Mouse (Mus musculus) heart, adult 9 months (tissue): ENCODE measurements at regions not wholly inside any gene's neighbourhood (a gene's known extent, or its start where the extent isn't known, plus 50 kb on each side); places are given as distances from the start of the nearest gene placed in this dataset.
"Not testable (repeated sequence)": the region's sequence is repeated elsewhere in the genome, so short reads cannot be mapped to it uniquely, and the experiment has no call there.

Experiments used
- DNase-seq, 2 experiments: peaks; one replicate each; pipeline ENCODE4 v3.0.0; 2022; ENCODE audit warnings: low spot score in 2 of 2

DNA sequence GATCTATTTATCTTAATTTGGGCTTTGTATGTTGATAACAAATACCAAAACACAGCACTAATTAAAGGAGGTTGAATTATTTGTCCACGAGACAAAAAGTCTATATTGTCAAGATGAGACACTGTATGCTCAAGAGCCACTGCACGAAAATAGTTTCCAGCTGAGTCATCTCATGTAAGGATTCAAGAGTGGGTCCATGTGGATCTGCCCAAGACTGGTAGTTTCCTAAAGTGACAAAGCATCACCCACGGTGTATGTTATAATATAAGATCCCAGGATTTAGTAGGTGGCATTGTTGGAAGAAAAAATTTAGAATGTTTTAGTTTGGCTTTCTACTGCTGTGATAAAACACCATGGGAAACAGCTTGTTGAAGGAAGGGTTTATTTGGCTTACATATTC, 428.2 kb downstream of the Arl6ip6 start:
- no peak for DNase-seq

DNA sequence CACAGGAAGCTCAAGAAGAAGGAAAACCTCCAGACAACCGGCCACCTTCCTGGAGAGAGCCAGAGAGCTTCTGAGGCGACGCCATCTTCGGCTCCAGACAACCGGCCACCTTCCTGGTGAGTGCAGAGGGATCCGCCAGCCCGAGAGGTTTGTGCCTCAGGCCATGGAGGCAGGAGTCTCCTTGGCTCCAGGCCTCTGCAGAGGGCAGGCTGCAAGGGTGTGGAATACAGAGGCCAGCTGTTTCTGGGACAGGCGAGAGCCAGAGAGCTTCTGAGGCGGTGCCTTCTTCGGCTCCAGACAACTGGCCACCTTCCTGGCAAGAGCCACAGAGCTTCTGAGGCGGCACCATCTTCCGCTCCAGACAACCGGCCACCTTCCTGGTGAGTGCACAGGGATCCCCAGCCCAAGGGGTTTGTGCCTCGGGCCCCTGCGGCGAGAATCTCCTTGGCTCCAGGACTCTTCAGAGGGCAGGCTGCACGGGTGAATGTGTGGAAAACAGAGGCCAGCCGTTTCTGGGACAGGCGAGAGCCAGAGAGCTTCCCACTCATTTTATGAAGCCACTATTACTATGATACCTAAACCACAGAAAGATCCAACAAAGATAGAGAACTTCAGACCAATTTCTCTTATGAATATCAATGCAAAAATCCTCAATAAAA, 441.4 kb downstream of the Arl6ip6 start:
- not testable (repeated sequence) for DNase-seq

DNA sequence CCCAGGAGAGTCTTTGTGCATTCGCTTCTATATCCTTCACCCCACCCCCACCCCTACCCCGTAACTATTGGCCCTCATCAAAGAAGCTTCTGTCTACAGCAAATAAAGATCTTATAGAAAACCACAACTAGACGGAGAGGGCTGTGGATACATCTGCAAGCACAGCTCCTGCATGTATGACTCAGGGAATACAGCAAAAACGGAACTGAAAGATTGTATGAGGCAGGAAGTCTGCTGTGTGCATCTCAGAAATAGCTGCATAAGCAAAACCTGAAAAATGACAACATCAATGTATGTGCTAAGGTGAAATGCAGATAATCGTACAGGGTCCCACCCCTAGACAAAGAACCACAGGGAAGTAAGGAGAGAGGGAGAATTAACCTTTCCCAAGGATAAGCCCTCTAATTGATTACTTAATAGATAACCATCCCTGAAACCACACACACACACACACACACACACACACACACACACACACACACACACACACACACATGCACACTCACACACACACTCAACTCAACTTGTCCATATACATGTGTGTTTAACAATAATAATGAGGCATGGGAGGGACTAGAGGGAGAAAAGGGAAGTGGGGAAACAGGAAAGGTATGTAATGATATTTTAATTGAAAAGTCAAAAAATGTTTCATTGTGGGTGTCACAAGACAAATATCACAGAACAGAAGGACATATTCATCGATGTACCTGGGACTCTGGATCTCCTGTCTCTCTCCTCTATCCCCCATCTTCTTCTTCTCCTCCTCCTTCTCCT, 416.6 kb downstream of the Rprm start:
- no peak for DNase-seq

DNA sequence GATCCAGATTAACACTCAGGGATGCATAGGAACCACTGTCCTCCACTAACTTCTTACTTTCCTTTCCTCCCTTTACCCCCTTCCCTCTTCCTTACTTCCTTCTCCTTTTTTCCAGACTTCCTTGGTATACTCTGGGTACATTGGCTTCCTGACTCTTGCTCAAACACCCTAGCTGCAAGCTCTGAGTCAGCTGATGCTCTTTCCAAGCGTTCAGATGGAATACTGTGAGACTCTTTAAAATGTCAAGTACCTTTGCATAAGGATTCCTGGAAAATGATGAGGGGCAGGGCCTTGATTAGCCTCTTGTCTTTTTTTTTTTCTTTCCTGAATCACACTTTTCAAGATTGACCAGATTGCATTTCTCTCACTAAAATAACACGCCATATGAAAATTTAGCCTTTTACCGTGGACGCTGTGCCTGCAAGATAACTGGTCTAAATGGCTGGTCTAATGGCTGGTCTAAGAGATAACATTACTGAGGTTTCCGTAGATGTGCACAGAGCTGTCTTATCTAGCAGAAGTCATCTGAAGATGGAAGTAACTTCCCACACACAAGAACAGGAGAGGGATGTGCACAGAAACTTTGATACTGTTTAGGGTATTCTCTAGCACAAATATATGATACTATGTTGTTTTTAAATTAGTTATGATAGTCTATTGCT, 404.9 kb downstream of the Rprm start:
- DNase-seq: no peak

DNA sequence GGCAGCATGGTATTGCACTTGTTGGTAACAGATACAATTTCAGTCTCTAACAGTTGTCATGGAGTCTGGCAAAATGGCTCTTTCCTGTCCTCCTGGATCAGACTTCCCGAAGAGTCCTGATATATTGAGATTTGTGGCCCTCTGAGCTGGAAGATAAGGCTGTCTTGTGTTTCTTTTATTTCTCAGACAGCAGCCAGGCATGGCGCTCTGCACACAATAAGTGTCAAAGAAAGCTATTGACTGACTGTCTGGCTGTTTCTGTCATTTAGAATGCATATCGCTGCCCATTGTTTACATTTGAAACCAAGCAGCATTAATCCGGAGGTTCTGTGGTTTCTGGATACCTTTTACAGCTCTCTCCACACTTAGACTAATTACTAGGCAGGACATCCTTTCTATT, 402.8 kb downstream of the Rprm start:
- no peak for DNase-seq

DNA sequence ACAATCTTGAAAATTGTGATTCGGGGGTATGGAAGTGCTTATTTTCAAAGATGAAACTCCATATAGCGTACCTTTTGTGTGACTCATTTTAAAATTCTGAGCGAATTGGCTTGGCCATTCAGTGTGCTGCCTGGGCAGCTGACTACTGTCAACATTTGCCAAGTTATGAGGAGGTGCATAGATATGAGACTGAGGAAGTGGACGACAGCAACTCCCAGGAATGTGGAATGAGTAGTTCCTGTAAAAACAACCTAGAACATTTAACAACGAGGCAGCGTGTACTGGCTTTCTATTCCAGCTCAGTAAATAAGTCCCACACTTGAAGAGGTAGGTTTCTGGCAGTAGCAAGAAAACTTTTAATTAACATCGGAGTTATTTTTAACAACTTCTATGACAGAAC, 398.1 kb downstream of the Rprm start:
- peak in 1 of 2 experiments; percentile 5 for DNase-seq

DNA sequence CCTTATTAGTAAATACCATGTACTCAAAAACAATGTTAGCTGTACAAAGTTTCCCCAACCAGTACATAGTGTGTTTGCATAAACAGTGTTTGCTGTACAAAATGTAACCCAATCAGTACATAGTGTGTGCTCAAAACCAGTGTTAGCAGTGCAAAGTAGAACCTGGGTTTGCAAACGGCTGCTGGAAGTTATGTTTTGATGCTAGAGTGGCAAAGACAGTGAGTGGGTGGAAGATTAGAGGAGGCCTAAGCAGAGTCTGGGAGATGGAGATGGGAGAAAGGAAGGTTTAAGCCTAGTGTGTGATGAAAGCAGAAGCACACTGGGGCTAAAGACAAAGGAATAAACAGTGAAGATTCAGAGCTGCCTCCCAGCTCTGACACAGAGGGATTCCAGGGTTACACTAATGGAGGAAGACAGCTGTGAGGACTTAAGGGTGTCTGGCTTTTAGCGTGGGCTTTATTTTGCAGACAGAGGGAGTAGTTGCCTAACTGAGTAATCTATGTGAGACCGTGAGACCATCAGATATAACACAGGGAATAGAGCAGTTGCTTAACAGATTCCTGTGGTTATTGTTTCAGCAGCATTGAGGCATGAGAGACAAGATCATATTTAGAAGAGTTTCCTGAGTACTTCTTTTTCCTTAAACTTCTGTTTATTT, 396.0 kb downstream of the Rprm start:
- DNase-seq: no peak

DNA sequence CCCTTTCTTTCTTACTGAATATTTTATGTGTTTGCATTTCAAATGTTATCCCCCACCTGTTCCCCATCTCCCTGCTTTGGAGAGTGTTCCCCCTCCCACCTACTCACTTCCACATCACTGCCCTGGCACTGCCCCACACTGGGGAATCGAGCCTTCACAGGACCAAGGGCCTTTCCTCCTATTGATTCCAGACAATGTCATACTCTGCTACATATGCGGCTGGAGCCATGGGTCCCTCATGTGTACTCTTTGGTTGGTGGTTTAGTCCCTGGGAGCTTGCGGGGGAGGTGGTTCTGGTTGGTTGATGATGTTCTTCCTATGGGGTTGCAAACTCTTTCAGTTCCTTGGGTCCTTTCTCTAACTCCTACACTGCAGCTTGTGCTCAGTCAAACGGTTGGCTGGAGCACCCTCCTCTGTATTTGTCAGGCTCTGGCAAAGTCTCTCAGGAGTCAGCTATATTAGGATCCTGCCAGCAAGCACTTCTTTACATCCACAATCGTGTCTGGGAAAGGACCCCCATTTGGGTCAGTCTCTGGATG, 393.7 kb downstream of the Rprm start:
- no peak for DNase-seq

DNA sequence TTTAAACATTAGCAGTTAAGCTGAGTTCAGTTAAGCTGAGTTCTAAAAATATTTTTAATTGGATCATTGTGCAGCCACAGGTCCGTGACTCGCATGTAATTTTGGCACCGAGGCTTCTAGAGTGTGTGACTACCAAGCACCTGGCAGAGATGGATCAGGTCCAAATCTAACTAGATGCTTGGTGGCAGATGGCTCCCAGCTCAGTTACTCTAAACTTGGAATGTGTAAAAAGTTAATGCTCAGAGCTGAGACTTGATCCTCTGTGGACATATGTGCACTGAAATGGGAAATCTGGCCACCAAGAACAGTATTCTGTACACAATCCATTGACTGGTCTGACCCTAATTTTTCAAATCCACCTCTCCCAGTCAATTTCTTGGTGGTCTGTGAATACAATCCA, 374.1 kb downstream of the Rprm start:
- peak; percentile 10 to 21 for DNase-seq

DNA sequence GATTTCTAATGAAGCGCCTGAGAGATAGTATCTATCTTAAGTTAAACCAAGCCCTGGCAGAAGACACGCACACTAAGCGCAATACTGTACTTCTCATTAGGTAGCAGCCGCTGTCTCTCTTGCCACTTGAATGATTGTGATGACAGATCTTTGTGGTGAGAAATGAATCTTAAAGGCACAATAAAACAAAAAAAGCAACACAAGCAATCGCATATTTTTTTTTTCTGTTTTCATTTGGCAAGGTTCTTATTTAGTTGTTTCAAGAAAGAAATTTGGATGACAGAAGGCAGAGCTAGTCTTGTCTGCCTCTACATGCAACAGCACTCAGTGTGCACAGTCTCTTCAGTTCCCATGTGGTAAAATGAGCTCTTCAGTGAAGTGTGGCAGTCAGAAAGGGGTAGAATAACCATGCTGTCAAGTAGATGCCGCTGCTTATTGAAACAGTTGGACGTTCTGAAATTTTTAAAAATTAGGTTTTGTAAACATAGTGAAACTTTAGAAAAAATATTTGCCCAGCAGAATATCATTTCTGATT, 372.2 kb downstream of the Rprm start:
- DNase-seq: no peak

DNA sequence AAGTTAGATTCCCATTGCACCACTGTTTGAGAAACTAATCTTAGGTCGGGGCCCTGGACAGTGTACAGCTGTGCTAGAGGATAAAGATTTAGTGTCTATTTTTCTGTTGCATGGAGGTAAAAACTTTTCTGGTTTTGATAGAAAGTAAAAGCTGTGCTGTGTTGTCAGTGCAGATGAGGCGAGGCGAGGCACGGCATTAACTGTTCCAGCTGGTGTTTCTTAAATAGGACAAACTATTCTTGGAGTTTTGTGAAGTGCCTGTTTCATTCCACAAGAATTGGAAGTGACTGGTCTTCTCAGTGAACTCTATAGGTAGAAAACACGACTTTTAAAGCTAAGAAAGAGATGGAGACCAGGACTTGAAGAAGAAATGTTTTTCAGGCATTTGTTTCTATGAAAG, 370.3 kb downstream of the Rprm start:
- DNase-seq: no peak

DNA sequence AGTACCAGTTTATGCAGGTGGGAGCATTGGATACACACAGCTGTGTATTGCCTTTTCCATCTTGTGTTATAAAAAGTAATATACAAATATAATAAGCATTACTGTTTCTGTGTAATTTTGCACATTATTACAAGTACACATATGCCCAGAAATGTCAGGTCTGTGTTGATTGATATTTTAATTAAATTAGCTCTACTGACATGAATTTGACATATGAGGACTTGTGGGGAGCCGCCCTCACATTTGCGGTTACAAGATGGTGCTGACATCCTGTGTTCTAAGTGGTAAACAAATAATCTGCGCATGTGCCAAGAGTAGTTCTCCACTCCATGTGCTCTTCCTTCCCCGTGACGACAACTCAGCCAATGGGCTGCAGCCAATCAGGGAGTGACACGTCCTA, 362.1 kb downstream of the Rprm start:
- DNase-seq: no peak

DNA sequence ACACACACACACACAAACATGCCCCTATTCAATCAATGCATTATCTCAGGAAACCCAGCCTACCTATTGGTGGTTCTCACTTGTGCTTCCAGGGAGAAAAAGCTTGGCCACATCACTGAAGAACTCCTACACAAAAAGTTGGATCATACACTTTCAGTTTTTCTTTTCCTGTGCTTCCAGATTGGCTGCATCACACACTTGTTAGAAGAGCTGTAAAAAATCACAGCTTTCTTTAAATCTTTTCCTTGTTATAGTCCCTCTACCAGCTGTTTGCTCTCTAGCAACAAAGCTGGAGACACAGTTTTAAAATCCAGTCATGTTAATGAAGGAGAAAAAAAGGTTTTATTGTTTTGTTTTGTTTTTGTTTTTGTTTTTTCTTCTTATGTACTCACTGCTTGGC, 356.7 kb downstream of the Rprm start:
- DNase-seq: no peak

DNA sequence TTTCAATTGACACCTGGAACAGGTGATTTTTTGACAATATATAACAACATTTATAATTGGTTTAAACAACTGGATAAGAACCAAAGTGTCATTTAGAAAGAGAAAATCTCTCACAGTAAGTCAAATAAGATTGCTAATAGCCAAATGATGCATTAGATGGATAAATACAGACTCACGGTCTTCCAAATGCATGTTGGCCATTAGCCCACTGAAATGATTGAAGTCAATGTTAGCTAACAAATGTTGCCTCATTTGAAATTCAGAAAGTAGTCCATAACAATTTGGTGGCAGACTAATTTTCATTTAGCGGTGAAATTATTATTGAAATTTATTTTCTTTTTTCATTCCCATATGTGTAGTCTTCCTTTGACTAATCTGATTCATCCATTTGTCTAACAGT, 354.9 kb downstream of the Rprm start:
- DNase-seq: no peak

DNA sequence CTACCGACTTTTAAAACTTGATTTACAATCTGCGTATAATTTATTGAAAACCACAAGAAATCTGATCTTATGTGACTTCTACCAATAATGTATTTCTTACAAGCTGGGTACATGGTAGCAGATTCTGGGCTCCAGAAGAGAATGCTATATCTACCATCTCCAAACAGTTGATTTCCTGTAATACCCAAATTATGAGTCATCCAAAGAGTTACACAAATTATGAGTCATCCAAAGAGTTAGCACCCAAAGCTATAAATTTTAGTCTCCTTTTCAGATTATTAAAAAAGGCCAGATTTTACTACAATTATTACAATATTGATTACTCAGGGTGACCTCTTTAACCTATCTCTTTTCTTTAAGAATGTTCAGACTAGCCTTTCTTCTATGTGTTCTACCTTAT, 321.9 kb downstream of the Rprm start:
- no peak for DNase-seq

DNA sequence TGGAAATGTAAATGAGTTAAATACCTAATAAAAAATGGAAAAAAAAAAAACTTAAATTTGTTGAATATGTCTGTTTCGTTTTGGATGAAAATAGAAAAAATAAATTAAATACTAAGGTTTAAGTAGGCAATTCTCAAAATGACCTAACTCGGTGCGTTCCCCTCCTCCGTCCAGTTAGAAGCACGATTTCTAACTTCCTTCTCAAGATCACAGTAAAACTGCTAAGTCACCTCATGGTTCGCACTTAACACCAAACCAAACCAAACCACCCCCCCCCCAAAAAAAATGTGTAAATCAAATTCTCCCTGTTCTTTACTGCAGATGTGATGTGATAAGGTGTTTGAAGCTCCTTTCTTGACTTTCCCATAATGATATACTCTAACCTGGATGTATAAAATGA, 303.3 kb downstream of the Rprm start:
- DNase-seq: not testable (repeated sequence)

DNA sequence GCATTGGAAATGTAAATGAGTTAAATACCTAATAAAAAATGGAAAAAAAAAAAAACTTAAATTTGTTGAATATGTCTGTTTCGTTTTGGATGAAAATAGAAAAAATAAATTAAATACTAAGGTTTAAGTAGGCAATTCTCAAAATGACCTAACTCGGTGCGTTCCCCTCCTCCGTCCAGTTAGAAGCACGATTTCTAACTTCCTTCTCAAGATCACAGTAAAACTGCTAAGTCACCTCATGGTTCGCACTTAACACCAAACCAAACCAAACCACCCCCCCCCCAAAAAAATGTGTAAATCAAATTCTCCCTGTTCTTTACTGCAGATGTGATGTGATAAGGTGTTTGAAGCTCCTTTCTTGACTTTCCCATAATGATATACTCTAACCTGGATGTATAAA, 296.8 kb downstream of the Rprm start:
- not testable (repeated sequence) for DNase-seq

DNA sequence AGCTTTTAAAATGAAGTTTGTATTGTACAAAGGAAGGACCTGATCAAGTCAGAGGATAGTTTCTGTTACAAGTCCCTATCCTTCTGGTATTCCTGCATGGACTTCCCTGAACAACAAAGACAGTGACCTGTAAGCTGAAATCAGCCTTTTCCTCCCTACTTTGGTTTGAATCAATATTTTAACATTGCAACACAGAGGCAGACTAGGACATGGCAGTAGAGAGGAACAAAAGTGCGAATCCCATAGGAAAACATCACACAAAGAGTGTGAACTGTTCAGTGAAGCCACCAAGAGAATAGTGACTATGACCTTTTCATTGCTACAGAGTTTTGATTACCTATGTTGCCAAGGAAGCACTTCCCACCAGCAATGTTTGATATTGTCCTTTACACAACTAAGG, 288.7 kb downstream of the Rprm start:
- DNase-seq: no peak

DNA sequence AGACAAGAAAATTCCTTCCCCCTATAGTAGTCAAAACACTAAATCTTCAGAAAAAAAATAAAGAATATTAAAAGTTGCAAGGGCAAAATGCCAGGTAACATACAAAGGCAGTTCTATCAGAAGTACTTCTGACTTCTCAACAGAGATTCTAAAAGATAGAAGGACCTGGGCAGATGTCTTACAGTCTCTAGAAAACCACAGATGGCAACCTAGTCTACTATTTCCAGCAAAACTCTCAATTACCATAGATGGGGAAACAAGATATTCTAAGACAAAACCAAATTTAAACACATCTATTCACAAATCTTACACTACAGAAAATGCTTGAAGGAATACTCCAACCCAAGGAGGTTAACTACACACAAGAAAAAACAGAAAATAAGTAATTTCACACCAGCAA, 281.7 kb downstream of the Rprm start:
- DNase-seq: no peak

DNA sequence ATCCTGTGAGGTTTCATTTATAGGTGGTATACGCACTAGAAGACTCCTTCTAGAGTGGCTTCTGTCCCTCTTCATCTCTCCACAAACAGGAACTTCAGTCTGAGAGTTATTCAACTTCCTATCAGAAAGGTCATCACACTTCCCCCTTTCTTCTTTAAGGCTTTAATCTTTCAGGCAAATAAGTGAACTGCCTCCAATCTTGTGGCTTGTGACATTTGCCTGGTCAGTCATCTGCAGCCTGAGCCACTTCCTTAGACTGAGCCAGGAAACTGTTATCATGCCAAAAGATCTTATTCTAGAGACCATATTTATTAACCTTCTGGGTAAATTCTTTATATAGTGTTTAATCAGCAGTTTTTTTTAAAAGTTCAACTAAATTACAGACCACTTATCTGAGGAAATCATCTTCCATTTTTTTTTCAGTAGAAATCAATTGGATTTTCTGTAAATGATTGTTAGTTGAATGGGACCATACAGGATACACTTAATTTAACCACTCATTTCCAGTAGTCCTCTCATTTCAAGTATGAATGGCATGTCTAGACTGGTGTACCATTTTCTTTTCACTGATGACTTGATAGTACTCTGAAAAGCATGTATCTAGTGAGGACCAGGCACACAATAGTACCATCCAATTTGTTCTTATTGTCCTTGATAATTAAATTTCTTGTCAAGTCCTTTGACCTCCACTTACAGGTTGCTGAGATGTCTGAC, 234.4 kb downstream of the Rprm start:
- no peak for DNase-seq
